ENCODE assay signal across 22 mouse cellular contexts in the genomic region with DNA sequence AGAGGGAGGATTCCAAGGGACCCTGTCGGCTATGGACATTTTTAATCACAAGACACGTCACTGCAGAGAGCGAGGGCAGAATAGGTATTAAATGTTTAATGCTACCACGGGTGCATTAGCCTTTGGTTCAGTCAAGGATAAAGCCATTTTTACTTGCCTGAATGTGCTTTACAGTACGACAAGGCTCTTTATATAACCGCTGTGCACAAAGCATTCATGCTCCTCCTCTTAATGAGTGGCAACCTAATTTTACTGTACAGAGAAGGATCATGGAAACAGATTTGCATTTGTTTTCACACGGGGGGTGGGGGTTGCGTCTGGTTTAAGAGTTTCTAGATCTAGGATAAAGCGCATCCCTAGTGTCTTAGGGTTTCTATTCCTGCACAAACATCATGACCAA. TPM values are rescaled to one million over a fixed set of nuclear protein-coding genes. Genes with fewer than 3 reads are reported as not detected.
DNase-seq lines count a peak whose midpoint lies in the region; ATAC-seq and TF ChIP-seq lines count a peak whose summit lies in the region.
"Had no signal": no experiment of that assay in that cellular context is flagged by ENCODE, and none has a peak within 500 bp of the region (broad histone marks: within the 10 kb centered on the region; RNA-seq: fewer than 3 reads in every experiment).

No protein-coding gene starts in this region.

- intact Hi-C loops in left cerebral cortex, adult 2 months (cut with DNase I) = no loop called here

- H3K4me2 ChIP-seq in neural tube, embryonic 14.5 days (ENCODE audit: low read depth, low read length) = no peak overlapping the region
- H3K4me2 ChIP-seq: forebrain, embryonic 13.5 days; hindbrain, embryonic 13.5 days had no signal

- H3K9me3 ChIP-seq in neural tube, embryonic 14.5 days (ENCODE audit: control insufficient read depth, low read length) = no peaks in the 10 kb centered on the region
- H3K9me3 ChIP-seq: forebrain, embryonic 10.5 days; forebrain, embryonic 13.5 days; heart, embryonic 10.5 days; hindbrain, embryonic 13.5 days had no signal

- peak; percentile 76 for ATAC-seq in frontal cortex, adult (ENCODE audit: low TSS enrichment)
- no peak for ATAC-seq in neural tube, embryonic 14.5 days (ENCODE audit: low read depth)
- ATAC-seq in monocyte, adult 5-6 weeks (replicated peaks; ENCODE audit: insufficient number of reproducible peaks, low FRiP score, low TSS enrichment, poor library complexity, severe bottlenecking) = no peak
- ATAC-seq: activated CD4-positive, CD25-positive, alpha-beta regulatory T cell, adult 4 months; forebrain, embryonic 13.5 days; forebrain, embryonic 16.5 days; hindbrain, postnatal 0 days had no signal

- H3K4me1 ChIP-seq in neural tube, embryonic 14.5 days (ENCODE audit: control insufficient read depth, insufficient read depth, low read length) = no peaks in the 10 kb centered on the region
- H3K4me1 ChIP-seq: forebrain, embryonic 10.5 days; forebrain, embryonic 13.5 days; heart, embryonic 10.5 days; hindbrain, embryonic 13.5 days had no signal

- no peak overlapping the region for H3K9ac ChIP-seq in neural tube, embryonic 14.5 days (replicated peaks; ENCODE audit: low read depth, low read length)
- H3K9ac ChIP-seq: forebrain, embryonic 13.5 days; hindbrain, embryonic 13.5 days had no signal

- 74% methylated on average over 9 of the region's 9 CpGs for WGBS in neural tube, embryonic 14.5 days

- peak overlapping the region; percentile 53 for H3K27ac ChIP-seq in left cerebral cortex, adult 2 months
- H3K27ac ChIP-seq in neural tube, embryonic 14.5 days (ENCODE audit: low read depth, low read length) = 0 out of 2 replicates have a peak overlapping the region, but pooled peaks have one; percentile 23
- H3K27ac ChIP-seq: forebrain, embryonic 10.5 days; forebrain, embryonic 13.5 days; heart, adult 2 months; heart, embryonic 10.5 days; hindbrain, embryonic 13.5 days; hindbrain, postnatal 0 days had no signal

- no peak for DNase-seq in frontal cortex, adult 2 months (ENCODE audit: extremely low spot score in 1 of 2, low spot score in 1 of 2)
- no peak for DNase-seq in left cerebral cortex, adult 2 months (ENCODE audit: extremely low spot score in 1 of 2, low spot score in 2 of 2)
- DNase-seq in left cerebral cortex, adult 8-10 months (ENCODE audit: low spot score in 2 of 2) = no peak
- DNase-seq in neural tube, embryonic 10.5 days (ENCODE audit: extremely low spot score, low spot score) = no peak
- DNase-seq: adrenal gland, adult 8-10 months; adrenal gland, postnatal 25 days; cerebellum, adult 18-20 months; cerebellum, adult 9-10 months; cerebellum, postnatal 14 days; gastrocnemius, postnatal 25 days; heart, adult 2 months had no signal

- H3K36me3 ChIP-seq in neural tube, embryonic 14.5 days (ENCODE audit: control insufficient read depth, insufficient read depth, low read length) = 0 out of 2 replicates have a peak, but pooled peaks cover 9% of the 10 kb centered on the region

- TF ChIP-seq CTCF in left cerebral cortex, adult 2 months (IDR thresholded peaks at IDR 0.05) = no peak

- no peak overlapping the region for H3K4me3 ChIP-seq in left cerebral cortex, adult 2 months
- no peak overlapping the region for H3K4me3 ChIP-seq in neural tube, embryonic 14.5 days (ENCODE audit: low read depth, low read length)
- H3K4me3 ChIP-seq: forebrain, embryonic 10.5 days; forebrain, embryonic 13.5 days; heart, adult 2 months; heart, embryonic 10.5 days; hindbrain, embryonic 13.5 days had no signal

- no peaks in the 10 kb centered on the region for H3K27me3 ChIP-seq in neural tube, embryonic 14.5 days (ENCODE audit: control insufficient read depth, insufficient read depth, low read length)
- H3K27me3 ChIP-seq: forebrain, embryonic 13.5 days; hindbrain, embryonic 13.5 days had no signal

RNA-seq across cellular contexts. Expression of a gene that starts 42.0 kb away (rescaled TPM):
- 67.8 and 79.0 TPM in 2 replicates for polyA plus RNA-seq in frontal cortex, adult 2 months (2012; rRNA removed)
- 100 to 1,000 TPM; 104 to 114 TPM for total RNA-seq in left cerebral cortex, adult 2 months (2021)
- 100 to 1,000 TPM; 116 to 119 (median 117) TPM for total RNA-seq in left cerebral cortex, adult 8-10 months (2022)
- 33.1 and 39.8 TPM in 2 replicates for polyA plus RNA-seq in neural tube, embryonic 14.5 days (2014; fragmentation: Nextera tagmentation; extraction: Ambion mirVana)
- not detected in 3 replicates for total RNA-seq in monocyte, adult 5-6 weeks (2017)

RNA-seq across cellular contexts. Expression of a gene that starts 42.0 kb away (rescaled TPM):
- 5.6 and 5.8 TPM in 2 replicates for polyA plus RNA-seq in frontal cortex, adult 2 months (2012; rRNA removed)
- 1 to 10 TPM; 1.6 to 2.8 TPM for total RNA-seq in left cerebral cortex, adult 2 months (2021)
- total RNA-seq in left cerebral cortex, adult 8-10 months (2022) = 1 to 10 TPM; 2.3 to 9.3 (median 2.8) TPM
- polyA plus RNA-seq in neural tube, embryonic 14.5 days (2014; fragmentation: Nextera tagmentation; extraction: Ambion mirVana) = 4.5 and 4.8 TPM in 2 replicates
- total RNA-seq in monocyte, adult 5-6 weeks (2017) = not detected in 3 replicates
- total RNA-seq: hematopoietic stem cell, adult 5-6 weeks had no signal

Comparison
In these comparisons a context has a peak if more than half of its experiments do, and no peak if none do; other contexts are left out.
1. RNA of a gene that starts 42.0 kb away (total RNA-seq): 116 to 119 TPM in left cerebral cortex, adult 8-10 months and 104 to 114 TPM in left cerebral cortex, adult 2 months; not detected in monocyte, adult 5-6 weeks; every median in the first group is over 100 times any median in the second.